ENCODE assay signal across 9 mouse cellular contexts in genomic region chr6:17027572-17027971, GRCm38 (mm10). TPM values are rescaled to one million over a fixed set of nuclear protein-coding genes. Genes with fewer than 3 reads are reported as not detected.
DNase-seq lines count a peak whose midpoint lies in the region; ATAC-seq and TF ChIP-seq lines count a peak whose summit lies in the region.
"Had no signal": no experiment of that assay in that cellular context is flagged by ENCODE, and none has a peak within 500 bp of the region (broad histone marks: within the 10 kb centered on the region; RNA-seq: fewer than 3 reads in every experiment).

No protein-coding gene starts in this region.

- no peak overlapping the region for H3K4me3 ChIP-seq in heart, adult 2 months
- H3K4me3 ChIP-seq in thymus, adult 2 months (ENCODE audit: control insufficient read depth, insufficient read depth, low read length) = no peak overlapping the region
- no peak overlapping the region for H3K4me3 ChIP-seq in embryonic facial prominence, embryonic 14.5 days (ENCODE audit: low read depth, low read length)
- H3K4me3 ChIP-seq in midbrain, postnatal 0 days (ENCODE audit: low read depth, low read length) = no peak overlapping the region
- H3K4me3 ChIP-seq: limb, embryonic 15.5 days had no signal

- DNase-seq in heart, adult 2 months = no peak
- no peak for DNase-seq in heart, adult 11 months
- peak; percentile 14 for DNase-seq in thymus, adult 2 months
- no peak for DNase-seq in thymus, postnatal 36 days
- DNase-seq in embryonic facial prominence, embryonic 14.5 days (ENCODE audit: low spot score) = peak; percentile 85
- DNase-seq in midbrain, postnatal 0 days (ENCODE audit: low spot score) = peak; percentile 81
- no peak for DNase-seq in right cerebral cortex, postnatal 25 days

- no peak for ATAC-seq in embryonic facial prominence, embryonic 14.5 days (ENCODE audit: low read depth)
- ATAC-seq in midbrain, postnatal 0 days (ENCODE audit: low FRiP score) = peak; percentile 68; the same call in 1 of the 2 replicates
- ATAC-seq in erythroblast, adult 5-6 weeks (replicated peaks; ENCODE audit: low FRiP score, poor library complexity, severe bottlenecking) = no peak

- no peak overlapping the region for H3K9ac ChIP-seq in heart, adult 2 months (ENCODE audit: low read depth, low read length)
- no peak overlapping the region for H3K9ac ChIP-seq in embryonic facial prominence, embryonic 14.5 days (ENCODE audit: low read depth, low read length)
- H3K9ac ChIP-seq in midbrain, postnatal 0 days (replicated peaks; ENCODE audit: low read length, poor library complexity, severe bottlenecking) = no peak overlapping the region
- H3K9ac ChIP-seq: limb, embryonic 15.5 days had no signal

- TF ChIP-seq CTCF in heart, adult 2 months (IDR thresholded peaks at IDR 0.05) = peak; percentile 85
- TF ChIP-seq CTCF in thymus, adult 2 months (IDR thresholded peaks at IDR 0.05; ENCODE audit: borderline replicate concordance, control insufficient read depth, extremely low read depth, insufficient read depth, low read length, poor library complexity) = no peak
- TF ChIP-seq CTCF in midbrain, postnatal 0 days (IDR thresholded peaks at IDR 0.05) = peak; percentile 86

- no peak overlapping the region for H3K4me2 ChIP-seq in embryonic facial prominence, embryonic 14.5 days (ENCODE audit: low read depth, low read length)
- no peak overlapping the region for H3K4me2 ChIP-seq in midbrain, postnatal 0 days (ENCODE audit: low read depth, low read length, poor library complexity, severe bottlenecking)
- H3K4me2 ChIP-seq: limb, embryonic 15.5 days had no signal

- H3K36me3 ChIP-seq in heart, adult 2 months (ENCODE audit: control insufficient read depth, insufficient read depth, low read length) = no peaks in the 10 kb centered on the region
- H3K36me3 ChIP-seq in thymus, adult 2 months (ENCODE audit: control insufficient read depth, insufficient read depth, low read length) = no peaks in the 10 kb centered on the region
- no peaks in the 10 kb centered on the region for H3K36me3 ChIP-seq in embryonic facial prominence, embryonic 14.5 days (ENCODE audit: control insufficient read depth, insufficient read depth, low read length)
- H3K36me3 ChIP-seq in midbrain, postnatal 0 days (ENCODE audit: insufficient read depth, low read length) = no peaks in the 10 kb centered on the region
- H3K36me3 ChIP-seq: limb, embryonic 15.5 days had no signal

- H3K27me3 ChIP-seq in heart, adult 2 months (ENCODE audit: control insufficient read depth, insufficient read depth, low read length) = no peaks in the 10 kb centered on the region
- H3K27me3 ChIP-seq in thymus, adult 2 months (ENCODE audit: control insufficient read depth, insufficient read depth, low read length) = no peaks in the 10 kb centered on the region
- no peaks in the 10 kb centered on the region for H3K27me3 ChIP-seq in embryonic facial prominence, embryonic 14.5 days (replicated peaks; ENCODE audit: control insufficient read depth, insufficient read depth, low read length)
- no peaks in the 10 kb centered on the region for H3K27me3 ChIP-seq in midbrain, postnatal 0 days (ENCODE audit: insufficient read depth, low read length)
- H3K27me3 ChIP-seq: limb, embryonic 15.5 days had no signal

- TF ChIP-seq POLR2A in heart, adult 2 months (IDR thresholded peaks at IDR 0.05; ENCODE audit: insufficient read depth, low read depth, low read length) = no peak
- no peak for TF ChIP-seq POLR2A in thymus, adult 2 months (IDR thresholded peaks at IDR 0.05; ENCODE audit: control insufficient read depth, extremely low read depth, insufficient read depth, low read length, poor library complexity)

- H3K4me1 ChIP-seq in heart, adult 2 months (ENCODE audit: control insufficient read depth, insufficient read depth, low read length) = no peaks in the 10 kb centered on the region
- H3K4me1 ChIP-seq in thymus, adult 2 months (replicated peaks; ENCODE audit: control insufficient read depth, insufficient read depth, low read length) = no peaks in the 10 kb centered on the region
- no peaks in the 10 kb centered on the region for H3K4me1 ChIP-seq in embryonic facial prominence, embryonic 14.5 days (ENCODE audit: control insufficient read depth, insufficient read depth, low read length)
- no peaks in the 10 kb centered on the region for H3K4me1 ChIP-seq in midbrain, postnatal 0 days (ENCODE audit: insufficient read depth, low read length)

- intact Hi-C loops in heart, adult 2 months (cut with DNase I) = loop anchor here (1.0 to 5.0 kb wide), 3 partner anchors 61 to 562 kb away; no protein-coding TSS in a partner anchor

- H3K9me3 ChIP-seq in embryonic facial prominence, embryonic 14.5 days (ENCODE audit: control insufficient read depth, low read length) = no peaks in the 10 kb centered on the region
- no peaks in the 10 kb centered on the region for H3K9me3 ChIP-seq in midbrain, postnatal 0 days (ENCODE audit: low read length)
- H3K9me3 ChIP-seq: limb, embryonic 15.5 days had no signal

- no peak overlapping the region for H3K27ac ChIP-seq in heart, adult 2 months
- no peak overlapping the region for H3K27ac ChIP-seq in thymus, adult 2 months (ENCODE audit: control insufficient read depth, insufficient read depth, low read length)
- H3K27ac ChIP-seq in embryonic facial prominence, embryonic 14.5 days (replicated peaks; ENCODE audit: low read depth, low read length) = no peak overlapping the region
- H3K27ac ChIP-seq in midbrain, postnatal 0 days (ENCODE audit: low read depth, low read length) = no peak overlapping the region
- H3K27ac ChIP-seq: limb, embryonic 15.5 days had no signal

- 11% methylated on average over 8 of the region's 8 CpGs for WGBS in heart, adult 2 months
- WGBS in thymus, adult 2 months = 18% methylated on average over 8 of the region's 8 CpGs
- WGBS in embryonic facial prominence, embryonic 14.5 days = 15% methylated on average over 8 of the region's 8 CpGs
- 17% methylated on average over 8 of the region's 8 CpGs for WGBS in midbrain, postnatal 0 days

- TF ChIP-seq EP300 in heart, adult 2 months (IDR thresholded peaks at IDR 0.05; ENCODE audit: insufficient read depth, low read depth, low read length) = no peak

- H3K79me2 ChIP-seq in heart, adult 2 months (replicated peaks; ENCODE audit: control insufficient read depth, insufficient read depth, low read length) = no peaks in the 10 kb centered on the region

RNA-seq across cellular contexts. Expression of gene Tes, which starts 37.4 kb away (rescaled TPM):
- 1 to 10 TPM; 2.3 to 4.0 TPM for total RNA-seq in heart, adult 2 months (2021)
- polyA plus RNA-seq in heart, adult 2 months (2012; rRNA removed) = 3.3 and 3.9 TPM in 2 replicates
- 48.6 and 59.2 TPM in 2 replicates for polyA plus RNA-seq in thymus, adult 2 months (2012; rRNA removed)
- 36.0 and 48.0 TPM in 2 replicates for polyA plus RNA-seq in embryonic facial prominence, embryonic 14.5 days (2014; fragmentation: Nextera tagmentation; extraction: Ambion mirVana)
- total RNA-seq in midbrain, postnatal 0 days (2014; rRNA removed) = 22.1 and 24.2 TPM in 2 replicates
- 11.9 and 12.1 TPM in 2 replicates for polyA plus RNA-seq in midbrain, postnatal 0 days (2015; fragmentation: Nextera tagmentation; extraction: Ambion mirVana)
- total RNA-seq in erythroblast, adult 5-6 weeks (2015; ENCODE audit: low replicate concordance) = 6.3 and 12.9 TPM in 2 replicates
- 5.0 and 10.0 TPM in 2 replicates for total RNA-seq in erythroblast, adult 5-6 weeks (2017; ENCODE audit: low replicate concordance)

Comparison
In these comparisons a context has a peak if more than half of its experiments do, and no peak if none do; other contexts are left out.
1. DNase-seq: peak in thymus, adult 2 months (single experiment), embryonic facial prominence, embryonic 14.5 days (single experiment) and midbrain, postnatal 0 days (single experiment); none in heart, adult 2 months (0 of 2), heart, adult 11 months (single experiment), thymus, postnatal 36 days (0 of 2) and right cerebral cortex, postnatal 25 days (single experiment).